Mouse (Mus musculus): Measurements from ENCODE around the gene Eno2. TPM values are rescaled to one million over a fixed set of nuclear protein-coding genes. Genes with fewer than 3 reads are reported as not detected.
A peak's percentile ranks its signal among the peaks of the same experiment; 100 is the strongest.

Gene Eno2
- polyA plus RNA-seq, 1 experiment from 2014 or later: 6.8 TPM

- Histone ChIP-seq H3K4me3 (replicated peaks) (peak overlapping the region; percentile 59), H3K9ac (peak overlapping the region; percentile 36), H3K27ac (peak overlapping the region; percentile 99), H3K4me2 (replicated peaks) (peak overlapping the region; percentile 89), H3K27me3 (replicated peaks) (no peaks in the 10 kb centered on the region), H3K36me3 (peaks cover 15% of the 10 kb centered on the region), H3K4me1 (replicated peaks) (peaks cover 32% of the 10 kb centered on the region), H3K9me3 (no peaks in the 10 kb centered on the region)
- ATAC-seq: no peak
- WGBS: 66% methylated on average over 3 of the region's 3 CpGs
Observed at GRCm38 (mm10) chr6:124741842-124742241, 27.6 kb downstream of the Eno2 start.

GRCm38 (mm10) chr6:124740888-124741761 lies 28.3 kb downstream of the Eno2 start, which contains the start of gene Grcc10:
Gene Grcc10 (minus strand): TSS chr6:124741374.
- Histone ChIP-seq H3K4me3 (replicated peaks) (peak within 1 kb of the TSS; percentile 59), H3K9me3 (no peaks in the 10 kb centered on the region), H3K9ac (peak within 1 kb of the TSS; percentile 80), H3K36me3 (peaks cover 14% of the 10 kb centered on the region), H3K4me2 (replicated peaks) (peak within 1 kb of the TSS; percentile 89), H3K27ac (peak within 1 kb of the TSS; percentile 99), H3K4me1 (replicated peaks) (peaks cover 25% of the 10 kb centered on the region), H3K27me3 (replicated peaks) (no peaks in the 10 kb centered on the region)
- ATAC-seq: peak; percentile 78
- WGBS: under 1% methylated on average over 41 of the region's 41 CpGs

GRCm38 (mm10) chr6:124740211-124740887 lies 29.1 kb downstream of the Eno2 start:
- Histone ChIP-seq H3K4me3 (replicated peaks) (peak overlapping the region; percentile 59), H3K9me3 (no peaks in the 10 kb centered on the region)

GRCm38 (mm10) chr6:124739231-124739796 lies 30.2 kb downstream of the Eno2 start:
- Histone ChIP-seq H3K27me3 (replicated peaks) (no peaks in the 10 kb centered on the region), H3K4me1 (replicated peaks) (peaks cover 14% of the 10 kb centered on the region), H3K4me2 (replicated peaks) (peak overlapping the region; percentile 48), H3K9ac (no peak overlapping the region), H3K9me3 (no peaks in the 10 kb centered on the region), H3K27ac (peak overlapping the region; percentile 74), H3K36me3 (peaks cover 9% of the 10 kb centered on the region; the same call in 1 of the 2 replicates), H3K4me3 (replicated peaks) (no peak overlapping the region)
- WGBS: 81% methylated on average over 10 of the region's 10 CpGs
- no peak for ATAC-seq

More at GRCm38 (mm10) chr6:124740211-124740887, 29.1 kb downstream of the Eno2 start:
- under 1% methylated on average over 29 of the region's 29 CpGs for WGBS
- peak overlapping the region; percentile 99 for H3K27ac ChIP-seq
- H3K9ac ChIP-seq: peak overlapping the region; percentile 80
- peak; percentile 2 for ATAC-seq
- peak overlapping the region; percentile 89 for H3K4me2 ChIP-seq (replicated peaks)
- H3K36me3 ChIP-seq: peaks cover 14% of the 10 kb centered on the region
- no peaks in the 10 kb centered on the region for H3K27me3 ChIP-seq (replicated peaks)
- H3K4me1 ChIP-seq (replicated peaks): peaks cover 21% of the 10 kb centered on the region

GRCm38 (mm10) chr6:124738511-124739023 lies 30.9 kb downstream of the Eno2 start, which contains the start of gene Ptpn6:
Gene Ptpn6 (minus strand): TSS chr6:124738714.
- peak within 1 kb of the TSS; percentile 74 for H3K27ac ChIP-seq
- WGBS: 15% methylated on average over 15 of the region's 15 CpGs
- H3K36me3 ChIP-seq: peaks cover 7% of the 10 kb centered on the region; the same call in 1 of the 2 replicates
- no peaks in the 10 kb centered on the region for H3K27me3 ChIP-seq (replicated peaks)
- H3K9me3 ChIP-seq: no peaks in the 10 kb centered on the region
- peak within 1 kb of the TSS; percentile 48 for H3K4me2 ChIP-seq (replicated peaks)
- H3K9ac ChIP-seq: no peak within 1 kb of the TSS
- peaks cover 14% of the 10 kb centered on the region for H3K4me1 ChIP-seq (replicated peaks)
- peak; percentile 86 for ATAC-seq
- peak within 1 kb of the TSS; percentile 26 for H3K4me3 ChIP-seq (replicated peaks)

GRCm38 (mm10) chr6:124737040-124737439 lies 32.4 kb downstream of the Eno2 start:
- 93% methylated on average over 11 of the region's 11 CpGs for WGBS
- H3K4me1 ChIP-seq (replicated peaks): peaks cover 21% of the 10 kb centered on the region
- no peak overlapping the region for H3K4me3 ChIP-seq (replicated peaks)
- no peaks in the 10 kb centered on the region for H3K27me3 ChIP-seq (replicated peaks)
- H3K27ac ChIP-seq: no peak overlapping the region
- no peaks in the 10 kb centered on the region for H3K9me3 ChIP-seq
- H3K4me2 ChIP-seq (replicated peaks): no peak overlapping the region
- H3K36me3 ChIP-seq: no peaks in the 10 kb centered on the region
- no peak for ATAC-seq
- no peak overlapping the region for H3K9ac ChIP-seq

- Histone ChIP-seq H3K4me3 (replicated peaks) (no peak overlapping the region), H3K27me3 (replicated peaks) (no peaks in the 10 kb centered on the region), H3K9ac (no peak overlapping the region), H3K36me3 (no peaks in the 10 kb centered on the region), H3K9me3 (no peaks in the 10 kb centered on the region), H3K27ac (no peak overlapping the region), H3K4me1 (replicated peaks) (peaks cover 12% of the 10 kb centered on the region), H3K4me2 (replicated peaks) (no peak overlapping the region)
- no peak for ATAC-seq
- WGBS: 91% methylated on average over 3 of the region's 3 CpGs
Observed at GRCm38 (mm10) chr6:124734417-124734816, 35.1 kb downstream of the Eno2 start.

DNA sequence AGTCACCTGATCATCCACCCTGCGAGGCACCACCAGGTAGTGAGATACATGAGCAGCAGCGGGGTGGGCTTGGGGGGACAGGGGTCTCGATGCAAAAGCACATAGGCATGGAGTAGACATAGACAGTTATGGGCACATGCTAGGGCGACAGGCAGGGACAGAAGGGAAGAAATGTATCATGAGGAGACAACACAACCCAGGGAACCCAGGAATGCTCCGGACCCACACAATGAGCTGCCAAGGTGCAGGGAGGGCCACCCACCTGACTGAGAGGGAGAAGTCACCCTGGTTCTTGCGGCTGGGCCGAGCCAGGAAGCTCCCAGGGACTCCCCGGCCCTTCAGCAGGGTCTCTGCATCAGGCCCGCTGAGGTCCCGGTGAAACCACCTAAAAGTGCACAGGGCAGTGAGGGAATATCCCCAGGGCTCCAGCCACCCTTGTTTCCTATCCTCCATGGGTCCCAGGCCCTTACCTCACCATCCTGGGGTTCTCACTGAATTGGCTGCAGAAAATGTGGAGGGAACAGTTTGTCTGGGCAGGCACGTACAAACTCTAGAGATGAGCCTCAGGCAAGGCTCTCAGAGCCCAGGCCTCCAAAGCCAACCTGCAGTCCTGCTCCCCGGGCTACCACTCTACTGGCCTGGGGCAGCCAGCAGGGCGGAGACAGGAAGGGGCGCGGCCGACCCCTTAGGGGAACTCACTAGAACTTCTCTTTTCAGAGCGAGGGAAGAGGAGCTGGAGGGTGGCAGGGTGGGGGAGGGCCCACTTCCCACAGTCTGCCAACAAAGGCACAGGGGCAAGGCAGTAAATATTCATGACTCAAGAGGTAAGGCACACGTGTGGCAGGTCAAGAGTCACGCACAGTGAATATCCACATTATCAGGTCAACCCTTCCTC lies 36.8 kb downstream of the Eno2 start:
- no peak overlapping the region; the same call in 1 of the 2 replicates for H3K4me3 ChIP-seq (replicated peaks)
- peak; percentile 46 for ATAC-seq
- H3K9ac ChIP-seq: peak overlapping the region; percentile 21; the same call in 1 of the 2 replicates
- H3K27ac ChIP-seq: no peak overlapping the region
- H3K9me3 ChIP-seq: no peaks in the 10 kb centered on the region
- no peak overlapping the region for H3K4me2 ChIP-seq (replicated peaks)
- WGBS: 54% methylated on average over 19 of the region's 19 CpGs
- H3K36me3 ChIP-seq: no peaks in the 10 kb centered on the region
- H3K27me3 ChIP-seq (replicated peaks): no peaks in the 10 kb centered on the region
- H3K4me1 ChIP-seq (replicated peaks): peaks cover 10% of the 10 kb centered on the region; the same call in 1 of the 2 replicates

DNA sequence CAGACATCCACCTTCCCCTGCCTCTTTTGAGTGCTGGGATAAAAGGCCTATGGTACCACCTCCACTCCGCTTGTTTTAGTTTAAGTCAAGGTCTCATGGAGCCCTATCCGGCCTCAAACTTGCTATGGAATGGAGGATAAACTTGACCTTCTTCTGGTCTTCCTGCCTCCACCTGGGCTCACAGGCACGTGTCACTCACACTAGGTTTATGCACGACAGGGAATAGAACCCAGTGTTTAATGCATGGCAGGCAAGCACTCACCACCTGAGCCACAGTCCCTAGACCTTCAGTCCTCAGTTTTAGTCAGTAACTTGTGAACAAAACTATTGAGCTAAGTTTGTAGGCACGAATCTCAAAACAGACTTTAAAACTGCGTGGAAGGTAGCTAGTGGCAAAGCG lies 38.4 kb downstream of the Eno2 start:
- no peaks in the 10 kb centered on the region for H3K9me3 ChIP-seq
- ATAC-seq: no peak
- H3K4me3 ChIP-seq (replicated peaks): no peak overlapping the region
- H3K9ac ChIP-seq: no peak overlapping the region
- H3K4me2 ChIP-seq (replicated peaks): no peak overlapping the region
- no peak overlapping the region for H3K27ac ChIP-seq
- no peaks in the 10 kb centered on the region for H3K36me3 ChIP-seq
- H3K4me1 ChIP-seq (replicated peaks): peaks cover 13% of the 10 kb centered on the region; the same call in 1 of the 2 replicates
- 81% methylated on average over 7 of the region's 7 CpGs for WGBS
- H3K27me3 ChIP-seq (replicated peaks): no peaks in the 10 kb centered on the region

DNA sequence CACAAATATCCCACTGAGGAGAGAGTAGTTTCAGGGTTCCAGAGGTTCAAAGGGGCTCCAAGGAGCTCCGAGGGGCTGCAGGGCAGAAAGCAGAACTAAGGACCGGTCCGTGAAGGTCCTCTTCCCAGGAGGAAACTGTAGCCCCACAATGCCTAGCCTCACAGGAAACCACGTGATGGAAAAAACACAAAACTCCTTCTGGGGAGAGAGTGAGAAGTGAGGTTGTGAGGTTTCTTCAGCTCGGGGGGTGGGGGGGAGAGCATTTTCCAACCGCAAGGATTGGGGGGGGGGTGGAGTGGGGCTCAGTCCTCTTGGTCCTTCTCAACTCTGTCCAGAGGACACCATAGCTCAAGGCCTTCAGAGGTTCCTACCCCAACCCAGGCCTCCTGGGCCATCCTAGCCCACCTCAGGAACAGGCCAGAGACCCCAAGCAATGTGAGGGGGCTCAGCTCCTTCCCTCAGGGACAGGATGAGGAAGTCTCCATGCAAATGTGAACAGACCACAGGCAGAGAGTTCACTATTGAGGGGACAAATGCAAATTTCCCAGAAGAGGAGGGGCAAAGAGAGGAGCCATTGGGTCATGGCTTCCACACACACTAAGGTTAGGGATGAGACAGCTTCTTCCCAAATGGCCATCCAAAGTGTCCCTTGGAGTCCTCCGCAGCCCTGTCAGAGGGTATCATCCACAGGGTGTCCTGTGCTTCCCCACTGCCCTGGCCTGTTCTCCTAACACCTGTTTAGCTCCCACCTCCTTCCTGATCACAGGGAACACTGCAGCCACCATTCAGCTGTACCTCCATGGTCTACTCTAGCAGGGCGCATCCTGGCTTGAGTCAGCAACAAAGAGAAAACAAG lies 39.4 kb downstream of the Eno2 start:
- H3K9ac ChIP-seq: no peak overlapping the region
- H3K27me3 ChIP-seq (replicated peaks): no peaks in the 10 kb centered on the region
- peaks cover 13% of the 10 kb centered on the region; the same call in 1 of the 2 replicates for H3K4me1 ChIP-seq (replicated peaks)
- no peaks in the 10 kb centered on the region for H3K36me3 ChIP-seq
- no peak overlapping the region for H3K4me3 ChIP-seq (replicated peaks)
- no peak overlapping the region for H3K27ac ChIP-seq
- no peak overlapping the region for H3K4me2 ChIP-seq (replicated peaks)
- 80% methylated on average over 8 of the region's 8 CpGs for WGBS
- no peaks in the 10 kb centered on the region for H3K9me3 ChIP-seq
- no peak for ATAC-seq
